7 mouse cellular contexts compared by ENCODE assay signal in genomic region chr10:30810967-30811293, GRCm38 (mm10). TPM values are rescaled to one million over a fixed set of nuclear protein-coding genes. Genes with fewer than 3 reads are reported as not detected.
A peak's percentile ranks its signal among the peaks of the same experiment; 100 is the strongest.
DNase-seq lines count a peak whose midpoint lies in the region; ATAC-seq and TF ChIP-seq lines count a peak whose summit lies in the region.

No protein-coding gene starts in this region.

- H3K4me1 ChIP-seq in cortical plate, adult 2 months (ENCODE audit: control insufficient read depth, insufficient read depth, low read length): peaks cover 3% of the 10 kb centered on the region

- peak; percentile 89 for DNase-seq in adipocyte (ENCODE audit: low spot score)
- peak; percentile 57 for DNase-seq in gastrocnemius, postnatal 10 days
- DNase-seq in induced T-regulatory cell, adult 2 months (ENCODE audit: low read depth): peak; percentile 91
- peak; percentile 51 to 89 for DNase-seq in left cerebral cortex, postnatal 10 days (ENCODE audit: extremely low spot score in 1 of 2, low spot score in 2 of 2)
- DNase-seq in right cerebral cortex, postnatal 25 days: peak; percentile 75

- peak overlapping the region; percentile 60 for H3K4me3 ChIP-seq in cortical plate, adult 2 months (ENCODE audit: insufficient read depth, low read length)

- H3K27ac ChIP-seq in cortical plate, adult 2 months (ENCODE audit: insufficient read depth, low read length): no peak overlapping the region

- no peak for TF ChIP-seq POLR2A in cortical plate, adult 2 months (IDR thresholded peaks at IDR 0.05; ENCODE audit: extremely low read depth, insufficient read depth, low read length)

- peak; percentile 60 for TF ChIP-seq CTCF in cortical plate, adult 2 months (IDR thresholded peaks at IDR 0.05; ENCODE audit: extremely low read depth, insufficient read depth, low read length)

- ATAC-seq in megakaryocyte-erythroid progenitor cell, adult 5-6 weeks (replicated peaks; ENCODE audit: low FRiP score, low TSS enrichment, poor library complexity, severe bottlenecking): peak; percentile 94

- intact Hi-C loops in left cerebral cortex, postnatal 10 days (cut with DNase I): no loop called here

RNA-seq across cellular contexts. Expression of gene Ncoa7, which starts 7.8 kb away (rescaled TPM):
- polyA plus RNA-seq in cortical plate, adult 2 months (2012; rRNA removed): 47.2 and 49.9 TPM in 2 replicates
- 1 to 10 TPM; 5.6 to 9.6 TPM for total RNA-seq in gastrocnemius, postnatal 10 days (2021)
- total RNA-seq in left cerebral cortex, postnatal 10 days (2021): 100 to 1,000 TPM in 1 of 2 experiments, 10 to 100 TPM in 1; 98.2 to 106 TPM
- 24.1 and 25.6 TPM in 2 replicates for total RNA-seq in megakaryocyte-erythroid progenitor cell, adult 5-6 weeks (2014; fragmentation: Nextera tagmentation)
- 12.7 and 20.8 TPM in 2 replicates for total RNA-seq in megakaryocyte-erythroid progenitor cell, adult 5-6 weeks (2017)

RNA-seq across cellular contexts. Expression of gene Hey2, which starts 31.7 kb away (rescaled TPM):
- polyA plus RNA-seq in cortical plate, adult 2 months (2012; rRNA removed): 5.6 and 6.7 TPM in 2 replicates
- total RNA-seq in gastrocnemius, postnatal 10 days (2021): 1 to 10 TPM in 1 of 2 experiments, under 1 TPM in 1; 0.89 to 1.6 TPM
- 1 to 10 TPM; 5.0 to 5.4 TPM for total RNA-seq in left cerebral cortex, postnatal 10 days (2021)
- total RNA-seq in megakaryocyte-erythroid progenitor cell, adult 5-6 weeks (2014; fragmentation: Nextera tagmentation): not detected in 2 replicates
- total RNA-seq in megakaryocyte-erythroid progenitor cell, adult 5-6 weeks (2017): not detected in 2 replicates
